Mouse (Mus musculus): ENCODE measurements around the gene Tmem201. TPM values are rescaled to one million over a fixed set of nuclear protein-coding genes. Genes with fewer than 3 reads are reported as not detected.

Gene Tmem201
- total RNA-seq, 4 experiments from 2014 or later: 29.0 to 41.6 (median 36.4) TPM

DNA sequence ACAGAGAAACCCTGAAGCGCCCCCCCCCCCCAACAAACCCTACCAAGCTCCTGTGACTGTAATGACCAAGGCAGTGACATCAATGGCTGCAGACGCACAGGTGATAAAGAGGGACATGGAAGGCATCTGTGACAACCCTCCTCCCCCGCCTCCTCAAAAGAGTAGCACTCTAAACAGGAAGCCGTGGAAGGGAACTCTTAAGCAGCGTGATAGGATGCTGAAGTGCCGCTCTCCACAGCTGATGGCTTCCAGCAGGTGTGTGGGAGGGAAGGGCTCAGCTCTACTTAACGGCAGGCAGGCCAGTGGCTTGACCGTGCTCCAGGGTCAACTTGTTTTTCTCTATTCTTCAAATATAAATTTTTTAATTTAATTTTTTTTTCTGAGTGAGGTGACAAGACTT is 16.7 kb downstream of the Tmem201 start:
- no peak for DNase-seq

DNA sequence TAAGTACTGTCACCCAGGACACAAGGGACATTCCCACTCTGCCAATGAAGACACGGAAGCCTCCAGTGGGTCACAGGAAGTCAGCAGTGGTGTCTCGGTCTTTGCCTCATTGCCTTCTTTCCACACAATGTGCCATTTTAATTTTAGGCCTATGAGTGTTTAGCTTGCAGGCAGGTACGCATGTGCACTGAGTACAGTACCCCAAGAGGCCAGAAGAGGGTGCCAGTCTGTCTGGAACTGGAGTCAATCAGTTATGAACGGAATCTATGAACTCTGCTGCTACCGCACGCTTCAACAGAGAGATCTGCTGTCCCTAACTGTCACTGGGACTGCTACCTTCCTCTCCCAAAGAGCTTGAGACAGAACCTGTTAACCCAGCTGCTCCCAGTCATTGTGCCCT is 18.2 kb downstream of the Tmem201 start:
- DNase-seq: no peak

DNA sequence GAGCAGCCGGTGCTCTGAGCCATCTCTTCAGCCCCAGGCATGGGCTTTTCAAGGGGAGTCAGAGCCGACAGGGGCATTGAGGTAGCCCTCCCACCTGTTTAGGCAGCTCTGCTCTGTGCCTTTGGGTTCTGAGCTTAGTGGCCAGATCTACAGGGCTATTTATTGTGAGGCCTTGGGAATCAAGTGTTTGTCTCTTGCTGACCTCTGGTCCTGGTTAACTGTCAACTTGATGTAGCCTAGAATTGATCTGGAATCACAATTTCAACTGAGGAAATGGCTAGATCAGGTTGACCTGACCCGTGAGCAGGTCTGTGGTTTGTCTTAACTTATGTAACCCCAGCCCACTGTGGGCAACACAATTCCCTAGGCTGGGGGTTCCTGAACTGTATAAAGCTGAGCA is 23.3 kb downstream of the Tmem201 start:
- DNase-seq: no peak

DNA sequence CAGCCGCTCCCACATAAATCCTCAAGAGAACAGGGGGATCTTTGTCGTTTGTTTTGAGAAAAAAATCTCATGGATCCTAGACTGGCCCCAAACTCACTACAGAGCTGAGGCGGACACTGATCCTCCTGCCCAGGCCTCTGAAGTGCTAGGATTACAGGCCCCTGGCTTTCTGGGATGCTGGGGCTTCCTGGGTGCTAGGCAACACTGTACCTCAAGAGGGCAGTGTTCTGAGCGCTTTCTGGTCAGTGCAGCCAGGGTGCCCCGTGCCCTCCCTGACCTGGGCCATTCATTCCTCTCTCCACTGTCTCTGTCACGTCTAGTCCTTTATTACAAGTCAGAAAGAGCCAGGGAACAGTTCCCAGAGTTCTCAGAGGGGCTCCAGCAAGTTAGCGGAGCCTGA is 25.9 kb downstream of the Tmem201 start:
- DNase-seq: no peak

DNA sequence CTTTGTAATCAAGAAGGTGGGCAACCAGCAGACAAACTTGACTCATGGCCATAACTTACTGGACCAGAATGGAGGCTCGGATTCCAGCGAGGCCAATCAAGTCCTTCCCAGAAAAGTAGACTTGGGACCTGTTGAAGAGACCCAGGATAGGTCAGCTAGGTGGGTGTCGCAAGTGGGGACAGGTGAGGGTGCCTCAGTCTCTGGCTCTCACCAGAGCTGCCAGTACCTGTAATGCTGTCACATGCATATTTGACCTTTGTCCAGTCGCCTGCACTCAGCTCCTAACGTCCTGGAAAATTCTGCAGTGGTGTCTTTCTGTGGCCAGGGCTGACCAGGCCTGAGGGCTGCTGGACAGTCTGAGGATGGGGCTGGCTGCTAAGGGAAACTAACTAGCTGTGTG is 26.4 kb downstream of the Tmem201 start:
- DNase-seq: no peak

DNA sequence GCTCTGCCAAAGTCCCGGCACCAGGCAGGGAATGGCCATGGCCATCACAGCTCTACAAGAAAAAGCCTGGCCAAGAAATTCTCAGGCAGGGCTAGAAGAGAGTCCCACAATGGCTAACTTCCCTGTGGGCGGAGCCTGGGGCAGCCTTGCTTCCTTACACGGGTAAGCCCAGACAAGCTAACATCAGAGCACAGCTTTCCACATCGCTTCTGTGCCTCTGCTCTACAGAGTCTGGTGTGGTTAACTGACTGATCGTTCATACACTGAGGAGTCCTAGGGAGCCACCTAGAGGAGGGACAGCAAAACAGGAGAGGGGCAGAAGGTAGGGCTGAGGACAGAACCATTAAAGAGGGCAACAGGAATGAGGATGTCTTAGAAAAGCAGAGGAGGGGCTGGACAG is 27.3 kb downstream of the Tmem201 start:
- DNase-seq: peak; percentile 55

DNA sequence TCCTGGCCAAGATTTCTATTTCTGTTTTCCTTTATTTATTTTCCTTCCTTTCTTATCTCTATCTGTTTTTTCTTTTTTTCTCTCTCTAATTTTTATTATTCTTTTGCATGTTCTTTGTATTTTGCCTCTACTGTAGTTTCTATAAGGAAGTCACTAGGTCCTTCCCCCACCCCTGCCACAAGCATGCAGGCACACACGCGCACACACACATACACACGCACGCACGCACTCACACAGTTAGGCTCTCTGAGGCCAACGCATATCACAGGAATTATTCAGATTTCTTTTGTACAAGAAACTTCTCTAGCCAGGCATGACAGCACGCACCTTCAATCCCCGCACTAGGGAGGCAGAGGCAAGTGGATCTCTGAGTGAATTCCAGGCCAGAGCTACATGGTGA is 31.9 kb downstream of the Tmem201 start:
- no peak for DNase-seq

DNA sequence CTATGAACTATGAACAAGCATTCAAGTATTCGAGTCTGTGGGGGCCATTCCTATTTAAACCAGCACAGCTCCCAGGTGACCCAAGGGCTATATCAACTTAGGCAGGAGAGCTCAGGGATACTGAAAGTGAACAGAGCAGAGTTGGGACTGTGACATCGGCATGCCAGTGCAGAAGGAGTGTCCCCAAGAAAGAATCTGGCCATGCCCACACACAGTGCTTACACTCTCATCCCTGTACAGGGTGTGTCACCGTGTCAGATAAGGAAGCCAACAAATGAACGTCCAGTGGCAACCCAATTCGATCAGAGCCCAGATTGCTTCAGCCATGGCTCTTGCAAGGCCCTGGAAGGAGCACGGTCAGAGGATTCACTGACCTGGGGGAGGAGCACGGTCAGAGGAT is 32.5 kb downstream of the Tmem201 start:
- DNase-seq: no peak

DNA sequence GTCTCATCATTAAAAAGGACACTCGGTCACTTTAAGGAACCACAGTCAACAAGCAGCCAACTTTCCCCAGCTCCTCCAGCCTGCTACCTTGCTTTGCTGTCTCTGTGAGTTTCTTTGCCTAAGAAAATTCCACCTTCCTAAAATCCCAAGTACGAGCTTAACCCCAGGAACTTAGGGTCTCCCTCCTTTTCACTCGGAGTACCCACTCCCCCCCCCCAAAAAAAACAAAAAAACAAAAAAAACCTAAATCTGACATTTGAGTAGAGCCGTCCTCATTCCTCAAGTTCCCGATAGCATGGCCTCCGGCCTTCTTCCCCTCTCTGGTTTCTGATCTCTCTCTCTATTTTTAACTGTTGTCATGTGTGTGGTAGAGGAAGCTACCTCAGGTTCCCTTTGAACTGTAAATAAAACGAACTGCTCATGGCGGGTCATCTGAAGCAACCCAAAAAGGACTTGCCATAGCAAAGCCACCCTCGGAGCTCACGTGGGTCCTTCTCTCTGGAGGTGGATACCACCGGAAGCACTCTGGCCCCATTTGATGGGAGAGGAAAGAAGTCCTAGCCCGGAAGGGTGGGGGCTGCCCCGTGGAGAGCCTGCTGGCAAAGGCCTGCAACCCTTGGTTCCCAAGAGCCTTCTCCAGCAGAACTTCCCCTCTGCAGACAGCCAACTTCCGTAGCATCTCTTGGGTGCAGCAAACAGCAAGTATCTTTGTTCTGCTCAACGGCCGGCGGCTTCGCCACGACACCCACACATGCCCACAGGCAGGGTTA is 35.4 kb downstream of the Tmem201 start, which contains the start of gene Pik3cd:
Pik3cd (minus strand) TSS at position 362 of the 770 bp plus-strand sequence.
- DNase-seq: no peak

DNA sequence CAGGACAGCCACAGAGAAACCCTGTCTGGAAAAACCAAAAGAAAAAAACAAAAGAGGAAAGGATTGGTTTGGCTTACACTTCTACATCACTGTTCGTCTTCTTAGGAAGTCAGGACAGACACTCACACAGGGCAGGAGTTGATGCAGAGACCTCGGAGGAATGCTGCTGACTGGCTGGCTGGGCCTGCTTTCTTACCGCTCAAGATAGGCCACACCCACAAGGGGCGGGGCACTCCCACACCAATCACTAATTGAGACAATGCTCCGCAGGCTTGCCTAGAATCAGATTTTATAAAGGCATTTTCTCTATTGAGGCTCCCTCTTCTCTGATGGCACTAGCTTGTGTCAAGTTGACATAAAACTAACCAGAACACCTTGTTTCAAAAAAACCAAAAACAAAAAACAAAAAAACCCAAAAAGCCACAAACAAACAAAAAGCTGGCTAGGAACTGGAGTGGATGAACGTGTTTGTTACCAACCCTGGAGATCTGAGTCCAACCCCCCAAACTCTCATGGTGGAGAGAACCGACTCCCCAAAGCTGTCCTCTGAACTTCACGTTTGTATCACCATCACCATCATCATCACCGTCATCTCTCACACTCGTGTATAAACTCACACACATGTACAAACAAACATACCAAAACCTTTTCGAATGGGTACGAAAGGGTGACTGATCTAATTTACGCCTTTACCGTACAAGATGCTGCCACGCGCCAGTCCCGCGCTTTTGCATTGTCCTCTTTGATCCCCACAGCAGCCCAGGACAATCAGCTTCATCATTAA is 36.2 kb downstream of the Tmem201 start:
- no peak for DNase-seq

DNA sequence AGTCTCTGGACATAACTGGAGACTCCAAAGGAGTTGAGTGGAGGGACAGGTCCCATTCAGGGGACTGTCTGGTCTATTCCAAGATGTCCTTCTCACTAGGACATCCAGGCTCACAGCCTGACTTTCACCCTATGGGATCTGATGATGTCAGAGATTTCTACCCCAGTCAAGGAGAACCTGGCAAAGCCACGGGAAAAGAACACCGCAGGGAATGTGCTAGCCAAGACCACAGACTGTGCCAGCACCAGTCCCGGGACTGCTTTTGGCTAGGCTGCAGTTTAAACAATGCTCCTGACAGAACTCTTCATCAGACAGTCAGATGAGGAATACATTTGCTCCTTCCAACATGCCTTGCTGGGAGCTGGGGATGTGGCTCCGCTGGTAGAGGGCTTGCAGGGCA is 37.9 kb downstream of the Tmem201 start:
- no peak for DNase-seq

DNA sequence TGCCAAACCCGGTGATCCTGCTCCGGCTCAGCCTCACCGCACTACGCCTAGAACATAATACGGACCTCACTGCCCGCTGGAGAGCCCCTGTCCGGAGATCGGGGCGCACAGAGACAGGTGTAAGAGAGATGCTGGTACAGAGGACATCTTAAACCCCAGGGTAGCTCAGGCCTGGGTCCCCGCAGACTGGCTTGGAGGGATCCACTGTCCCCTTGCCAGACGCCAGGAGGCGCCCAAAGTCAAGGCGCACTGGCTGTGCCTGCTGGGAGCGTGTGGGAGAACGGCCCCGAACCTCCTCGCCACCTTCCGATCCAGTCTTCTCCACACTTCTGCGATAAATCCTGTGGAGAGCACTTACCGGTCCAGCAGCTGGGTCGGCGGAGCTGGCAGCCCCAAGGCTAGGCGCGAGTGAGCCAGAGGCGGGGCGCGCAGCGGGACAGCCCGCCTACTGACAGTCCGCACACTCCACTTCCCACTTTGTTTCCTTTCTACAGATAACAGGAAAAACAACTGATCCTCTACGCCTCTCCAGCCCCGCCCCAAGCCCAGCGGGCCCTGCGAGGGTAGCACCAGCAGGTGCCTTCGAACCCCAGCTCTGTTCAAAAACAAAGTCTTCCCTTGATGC is 39.5 kb downstream of the Tmem201 start:
- no peak for DNase-seq

DNA sequence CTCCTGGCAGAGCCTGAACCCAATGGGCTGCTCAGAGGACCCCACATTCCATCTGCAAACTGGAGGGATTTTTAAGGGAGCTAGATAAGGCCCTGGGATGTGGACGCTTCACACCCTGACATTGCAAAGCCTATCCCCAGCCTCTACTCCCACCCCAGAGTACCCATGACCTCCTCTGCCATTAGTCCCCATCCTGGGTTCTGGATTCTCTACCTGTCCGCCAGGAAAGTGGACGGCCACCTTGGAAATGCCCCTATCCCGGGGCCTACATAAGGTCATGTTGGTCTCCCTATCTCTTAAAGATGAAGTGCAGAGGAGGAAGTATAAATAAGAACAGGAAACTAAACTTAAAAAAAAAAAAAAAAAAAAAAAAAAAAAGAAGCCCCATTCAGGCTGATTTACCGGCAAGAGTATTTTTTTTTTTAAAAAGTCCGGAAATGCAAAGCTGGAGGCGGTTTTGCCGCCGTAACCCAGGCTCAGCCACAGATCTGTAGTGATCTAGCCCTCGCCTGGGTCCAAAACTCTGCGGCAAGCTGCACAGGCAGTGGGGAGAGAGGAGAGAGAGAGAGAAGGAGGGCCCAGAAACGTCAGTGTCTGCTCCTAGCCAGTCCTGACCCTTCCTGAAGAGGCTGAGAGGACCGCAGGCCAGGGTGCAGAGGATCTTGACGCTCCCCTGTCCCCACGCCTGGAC is 40.2 kb downstream of the Tmem201 start:
- no peak for DNase-seq

DNA sequence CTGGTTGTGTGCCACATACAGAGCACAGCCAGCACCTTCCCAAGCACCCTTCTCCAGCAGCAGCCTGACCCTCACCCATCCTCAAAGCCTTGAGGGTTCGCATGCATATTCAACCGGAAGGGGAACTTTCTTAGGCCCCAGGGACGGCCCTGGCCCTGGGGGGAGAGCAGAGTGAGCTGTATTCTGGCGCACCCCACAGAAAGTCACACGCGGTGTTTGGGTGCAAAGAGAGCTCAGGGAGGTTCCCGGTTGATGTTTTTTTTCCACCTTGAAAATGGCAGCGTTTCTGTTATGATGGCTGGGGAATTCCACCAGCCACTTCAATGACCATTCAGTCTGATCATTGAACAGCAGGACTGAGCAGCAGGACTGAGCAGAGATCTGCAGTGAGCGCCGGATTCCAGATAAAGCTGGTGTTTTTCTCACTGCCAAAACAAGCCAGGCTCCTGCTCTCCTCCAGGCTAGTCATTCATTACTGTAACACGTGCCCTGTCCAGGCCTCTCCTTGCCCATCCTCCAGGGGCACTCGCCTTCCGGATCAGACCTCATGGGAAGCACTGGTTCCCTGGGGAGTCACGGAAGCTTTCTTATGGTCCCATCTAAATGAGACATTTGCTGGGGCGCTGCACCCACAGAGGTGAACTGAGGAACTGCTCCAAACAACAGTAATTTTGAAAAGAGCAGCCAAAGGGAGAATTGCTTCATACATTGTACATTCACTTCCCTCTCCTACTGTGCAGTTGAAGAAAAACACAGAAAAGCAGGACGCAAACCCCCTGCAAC is 41.5 kb downstream of the Tmem201 start:
- DNase-seq: no peak

DNA sequence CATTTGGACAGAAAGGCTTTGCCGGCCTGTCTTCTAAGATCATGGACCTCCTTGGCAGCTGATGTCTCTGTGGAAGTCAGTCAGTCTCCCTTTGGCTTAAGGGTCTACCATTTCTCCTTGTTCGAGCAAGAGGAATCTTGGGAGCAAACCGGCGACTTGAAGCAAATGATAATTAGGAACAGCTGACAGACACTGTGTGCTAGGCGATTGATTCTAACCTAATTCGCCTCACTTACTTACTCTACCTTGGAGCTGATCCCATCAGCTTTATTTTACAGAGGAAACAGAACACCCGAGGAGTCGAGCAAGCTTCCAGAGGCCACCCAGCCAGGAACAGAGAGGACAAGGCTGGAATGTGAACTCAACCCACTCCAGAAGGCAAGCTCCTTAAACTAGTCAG is 46.5 kb downstream of the Tmem201 start:
- no peak for DNase-seq

DNA sequence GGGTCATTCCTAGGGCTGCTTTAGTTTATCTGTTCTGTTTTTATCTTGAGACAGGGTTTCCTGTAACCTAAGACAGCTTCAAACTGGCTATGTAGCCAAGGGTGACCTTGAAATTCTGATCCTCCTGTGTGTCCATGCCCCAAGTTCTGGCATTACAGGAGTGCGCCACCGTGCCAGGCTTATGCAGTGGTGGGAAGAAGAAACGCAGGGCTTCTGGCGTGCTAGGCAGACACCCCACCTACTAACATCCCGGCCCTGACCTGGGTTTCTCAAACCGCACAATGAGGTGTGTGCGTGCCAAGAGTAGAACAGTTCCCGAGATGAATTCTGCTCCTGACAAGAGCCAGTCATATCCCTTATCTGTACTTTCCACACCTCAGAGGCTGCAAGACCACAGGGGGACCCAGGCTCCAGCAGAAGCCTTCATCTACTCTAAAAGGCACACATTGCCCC is 47.0 kb downstream of the Tmem201 start:
- no peak for DNase-seq

DNA sequence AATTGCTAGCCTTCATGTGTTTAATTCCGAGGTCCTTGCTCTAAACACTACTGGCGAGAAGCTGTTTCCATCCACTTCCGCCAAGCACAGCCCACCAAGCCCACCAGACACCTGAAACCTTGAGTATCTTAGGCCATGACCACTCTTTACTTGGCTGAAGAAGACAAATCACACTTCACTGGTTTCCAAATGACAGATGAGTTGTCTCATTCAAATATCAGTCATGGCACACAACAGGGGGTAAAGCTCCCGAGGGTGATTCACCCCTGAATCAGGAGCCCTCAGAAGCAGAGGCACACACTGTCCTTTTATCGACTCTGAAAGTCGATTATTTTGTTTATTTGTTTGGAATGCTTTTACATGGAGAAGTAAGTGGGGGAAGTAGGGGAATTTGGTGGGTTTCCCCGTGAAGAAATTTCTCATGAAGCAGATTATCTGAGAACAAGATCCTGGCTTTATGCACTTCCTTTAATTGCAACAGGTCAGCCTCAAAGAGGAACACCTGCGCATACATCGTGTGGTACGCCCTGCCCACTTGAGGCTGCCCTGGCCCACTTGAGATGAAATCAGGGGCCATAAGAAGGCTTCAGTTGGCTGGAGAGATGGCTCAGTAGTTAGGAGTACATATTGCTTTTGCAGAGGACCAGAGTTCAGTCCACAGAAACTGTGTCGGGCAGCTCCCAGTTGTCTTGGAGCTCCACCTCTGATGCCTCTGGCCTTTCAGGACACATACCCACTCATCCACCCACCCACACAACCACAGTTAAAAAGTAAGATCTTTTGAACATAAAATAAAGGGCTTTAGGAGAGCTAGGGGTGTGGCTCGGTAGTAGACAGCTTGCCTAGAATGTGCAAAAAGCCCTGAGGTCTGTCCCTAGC is 47.8 kb downstream of the Tmem201 start:
- DNase-seq: no peak

DNA sequence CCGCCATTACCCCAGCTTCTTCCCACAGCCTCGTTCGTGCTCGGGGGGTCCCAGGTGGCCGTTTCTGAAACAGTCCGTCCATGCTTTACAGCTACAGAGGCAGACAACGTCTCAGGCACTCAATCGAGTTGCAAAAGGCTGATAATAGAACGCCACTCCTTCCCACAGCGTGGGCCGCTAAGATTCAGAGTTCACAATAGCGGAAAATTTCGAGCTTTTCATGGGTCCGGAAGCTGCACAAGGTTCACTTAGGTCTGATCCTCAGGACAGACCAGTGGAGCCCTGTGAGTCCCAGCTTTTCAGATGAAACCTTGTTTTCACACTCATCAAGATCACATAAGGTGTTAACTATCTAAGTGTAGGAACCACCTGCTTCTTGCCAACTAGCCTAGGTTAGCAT is 49.0 kb downstream of the Tmem201 start:
- no peak for DNase-seq

DNA sequence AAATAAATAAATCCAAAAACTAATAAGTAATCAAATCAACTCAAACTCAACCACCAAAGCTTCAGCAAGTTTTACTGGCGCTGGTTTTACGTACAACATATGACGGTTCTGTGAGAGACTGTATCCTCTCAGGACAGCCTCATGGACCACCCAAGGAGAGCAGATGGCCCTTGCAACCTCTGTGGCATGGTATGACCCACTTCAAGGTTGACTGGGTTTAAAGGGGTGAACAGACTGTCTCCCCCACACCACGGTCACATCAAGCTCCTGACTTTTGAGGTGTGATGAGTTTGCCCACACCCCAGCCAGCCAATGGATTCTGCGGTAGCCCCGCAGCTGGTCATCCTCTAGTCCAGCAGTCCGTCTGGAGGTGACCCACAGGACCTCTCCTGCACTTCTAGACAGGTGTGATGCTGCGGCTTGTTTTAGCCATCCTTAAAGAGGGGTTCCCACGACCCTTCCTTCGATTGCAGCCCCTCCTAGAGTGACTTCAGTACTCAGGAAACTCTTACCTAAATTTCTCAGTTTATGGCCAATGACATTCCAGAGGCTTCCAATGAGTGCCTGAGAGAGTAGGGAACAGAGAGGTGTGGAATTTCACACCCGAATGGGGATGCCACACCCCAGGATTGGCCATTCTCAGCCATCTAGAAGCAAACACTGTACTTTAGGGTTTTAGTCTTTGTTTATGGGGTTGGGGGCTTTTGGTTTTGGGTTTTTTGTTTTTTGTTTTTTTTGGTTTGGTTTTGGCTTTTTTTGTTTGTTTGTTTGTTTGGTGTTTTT is 52.8 kb downstream of the Tmem201 start:
- no peak for DNase-seq

DNA sequence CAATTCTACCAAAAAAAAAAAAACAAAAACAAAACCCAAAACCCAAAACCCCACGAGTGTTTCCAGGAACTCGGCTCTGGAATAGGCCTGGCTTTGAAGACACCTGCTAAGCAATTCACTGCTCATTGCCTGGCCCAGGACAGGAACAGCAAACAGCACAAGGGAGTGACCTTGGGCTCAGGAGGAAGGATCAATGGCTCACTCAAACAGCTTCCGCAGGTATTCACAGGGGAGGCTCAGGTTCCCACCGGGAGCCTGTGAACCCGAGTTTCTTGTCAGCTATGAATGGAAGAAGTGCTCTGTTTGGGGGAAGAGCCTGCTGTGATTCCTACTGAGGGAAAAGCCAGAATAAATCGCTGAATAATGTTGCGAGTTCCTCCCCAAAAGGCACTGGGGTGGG is 54.0 kb downstream of the Tmem201 start:
- DNase-seq: no peak
